Mouse (Mus musculus) hindbrain, postnatal 0 days (tissue): Measurements from ENCODE around the gene Rps3a1. TPM values are rescaled to one million over a fixed set of nuclear protein-coding genes. Genes with fewer than 3 reads are reported as not detected.

Experiments used
- ATAC-seq: fragments of 200-750 bp; cut with Nextera tagmentation; 2 replicates; pipeline ENCODE4 v1.8.0; 2017; ENCODE audit warnings: mild to moderate bottlenecking, moderate TSS enrichment, moderate library complexity
- DNase-seq: peaks from one replicate; pipeline ENCODE4 v3.0.0-alpha.2; 2015; ENCODE audit warnings: low spot score
- H3K27ac ChIP-seq: fragments of 300-500 bp; sonication (generic); 2 replicates; pipeline ENCODE4 v1.5.1; 2014; ENCODE audit warnings: mild to moderate bottlenecking
- H3K27me3 ChIP-seq: fragments of 300-500 bp; sonication (generic); 2 replicates; pipeline ENCODE4 v1.6.1; 2014; ENCODE audit warnings: low read length, mixed read lengths; ENCODE audit not compliant: insufficient read depth
- H3K36me3 ChIP-seq: fragments of 300-500 bp; sonication (generic); 2 replicates; pipeline ENCODE4 v1.6.1; 2014; ENCODE audit warnings: low read length, mixed read lengths; ENCODE audit not compliant: insufficient read depth
- H3K4me1 ChIP-seq: fragments of 300-500 bp; sonication (generic); 2 replicates; pipeline ENCODE4 v1.6.1; 2014; ENCODE audit warnings: antibody characterized with exemption, low read length, mixed read lengths; ENCODE audit not compliant: insufficient read depth
- H3K4me2 ChIP-seq: fragments of 300-500 bp; sonication (generic); 2 replicates; pipeline ENCODE4 v1.6.1; 2014; ENCODE audit warnings: low read depth, mild to moderate bottlenecking, low read length, moderate library complexity, mixed read lengths
- H3K4me3 ChIP-seq: fragments of 300-500 bp; sonication (generic); 2 replicates; pipeline ENCODE4 v1.5.1; 2014; ENCODE audit warnings: low read length
- H3K9ac ChIP-seq: fragments of 300-500 bp; sonication (generic); replicated peaks from 2 replicates; pipeline ENCODE4 v1.6.1; 2014; ENCODE audit warnings: mild to moderate bottlenecking, low read length, moderate library complexity, mixed read lengths
- H3K9me3 ChIP-seq: fragments of 300-500 bp; sonication (generic); 2 replicates; pipeline ENCODE4 v1.6.1; 2016; ENCODE audit warnings: low read length, mixed read lengths
- CTCF ChIP-seq: IDR thresholded peaks from 2 replicates; pipeline ENCODE4 v1.5.1; 2016; ENCODE audit warnings: antibody characterized with exemption, control low read depth, low read depth
- WGBS: fragments of 180-500 bp; shearing (Covaris S2); extraction: QIAGEN DNeasy Blood & Tissue Kit; methylation state at CpG from one replicate; pipeline ENCODE4 v1.1.7; 2014; 5-methylcytosine and 5-hydroxymethylcytosine counted together
- polyA plus RNA-seq: library from polyadenylated mRNA; unstranded; fragments of >200 nt; fragmentation: Nextera tagmentation; extraction: Ambion mirVana; gene quantifications from 2 replicates; pipeline ENCODE4 v1.2.1, GENCODE M21; 2015
- total RNA-seq: library from RNA; depleted of rRNA; stranded (reverse); fragments of >200 nt; gene quantifications from 2 replicates; pipeline ENCODE4 v1.2.3, GENCODE M21; 2014; rRNA removed

The Rps3a1 gene
- total RNA-seq (388 and 391 TPM in 2 replicates), polyA plus RNA-seq (638 and 648 TPM in 2 replicates)

DNA sequence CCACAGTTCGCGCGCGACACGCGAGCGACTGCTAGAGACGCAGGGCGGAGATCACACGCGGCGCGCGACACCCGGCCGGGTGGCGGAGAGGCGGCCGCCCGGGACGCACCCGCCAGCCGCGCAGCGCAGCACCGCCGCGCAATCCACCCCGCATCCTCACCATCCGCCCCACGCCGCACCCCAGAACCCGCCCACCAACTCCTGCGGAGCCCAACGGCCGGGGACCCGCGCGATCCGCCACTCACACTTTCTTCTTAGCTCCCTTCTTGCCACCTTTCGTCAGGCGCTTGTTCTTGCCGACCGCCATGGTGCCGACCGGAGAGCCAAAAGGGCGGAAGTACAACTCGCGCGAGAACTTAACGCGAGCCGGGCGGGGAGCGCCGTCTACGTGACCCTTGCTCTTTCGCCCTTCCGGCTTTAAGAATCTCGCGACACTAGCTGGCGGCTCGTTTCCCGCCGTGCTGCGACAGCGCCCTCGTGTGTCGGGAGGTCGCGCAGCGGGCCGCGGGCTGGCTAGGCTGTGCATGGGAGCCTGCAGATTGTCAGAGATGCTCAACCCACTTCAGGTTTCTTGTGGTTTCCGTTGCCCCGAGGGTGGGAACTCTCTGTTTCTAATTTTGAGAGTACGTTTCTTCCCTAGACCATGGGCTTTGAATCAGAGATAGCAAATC lies at the start of gene Rps3a1:
Gene Rps3a1 (minus strand): TSS at position 440 of the 671 bp plus-strand sequence.
- under 1% methylated on average over 69 of the region's 77 CpGs for WGBS

DNA sequence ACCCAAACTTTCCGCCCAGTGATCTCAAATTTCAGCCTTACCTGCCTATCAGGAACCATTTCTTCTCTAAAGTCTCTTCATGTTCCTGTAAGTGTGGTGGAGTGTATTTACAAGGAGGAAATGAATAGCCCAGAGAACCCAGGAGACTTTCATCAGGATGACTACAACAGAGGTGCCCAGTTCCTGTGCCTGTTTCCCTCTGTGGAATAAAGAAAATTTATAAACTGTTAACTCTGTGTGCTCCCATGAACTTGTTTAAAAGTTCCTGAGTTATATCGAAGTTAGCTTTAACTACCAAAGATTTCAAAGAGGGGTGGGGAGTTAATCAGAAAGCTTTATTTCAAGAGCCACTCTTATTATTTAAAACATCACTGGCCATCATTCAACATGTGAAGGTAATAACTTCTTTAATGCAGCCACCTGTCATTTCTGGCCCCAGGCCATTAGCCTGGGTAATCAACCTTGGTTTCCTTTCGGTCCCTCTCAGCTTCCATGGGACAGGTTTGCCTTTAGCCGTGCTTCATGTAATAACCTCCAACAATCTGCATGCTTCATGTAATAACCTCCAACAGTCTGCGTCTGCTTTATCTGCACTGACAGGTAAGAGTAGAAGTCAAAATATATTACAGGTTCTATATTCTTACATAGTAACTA lies 45.4 kb upstream of the Rps3a1 start:
- H3K4me3 ChIP-seq: no peak overlapping the region

More for the DNA sequence above, at the start of gene Rps3a1:
- Histone ChIP-seq H3K27ac (peak within 1 kb of the TSS; percentile 93), H3K9me3 (no peaks in the 10 kb centered on the region), H3K4me3 (peak within 1 kb of the TSS; percentile 90), H3K4me2 (peak within 1 kb of the TSS; percentile 71), H3K27me3 (no peaks in the 10 kb centered on the region), H3K9ac (peak within 1 kb of the TSS; percentile 98), H3K4me1 (no peaks in the 10 kb centered on the region), H3K36me3 (peaks cover 21% of the 10 kb centered on the region; the same call in 1 of the 2 replicates)
- TF ChIP-seq CTCF: peak; percentile 98
- peak; percentile 98 for ATAC-seq
- DNase-seq: peak; percentile 99

DNA sequence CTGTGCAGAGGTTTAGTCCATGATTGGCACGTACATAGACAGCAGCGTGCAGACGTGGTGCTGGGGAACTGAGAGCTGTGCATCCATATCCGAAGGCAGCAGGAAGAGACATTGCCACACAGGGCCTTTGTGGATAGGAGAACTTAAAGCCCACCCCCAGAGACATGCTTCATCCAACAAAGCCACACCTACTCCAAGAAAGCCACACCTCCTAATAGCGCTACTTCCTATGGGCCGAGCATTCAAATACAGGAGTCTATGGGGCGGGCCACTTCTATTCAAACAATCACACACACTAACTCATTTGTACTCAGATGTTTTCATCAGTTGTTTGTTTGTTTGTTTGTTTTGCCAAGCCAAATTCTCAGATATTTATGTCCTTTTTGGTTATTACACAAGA lies 42.0 kb upstream of the Rps3a1 start:
- Histone ChIP-seq H3K27ac (no peak overlapping the region), H3K4me2 (no peak overlapping the region), H3K4me1 (no peaks in the 10 kb centered on the region), H3K9ac (no peak overlapping the region), H3K27me3 (no peaks in the 10 kb centered on the region), H3K36me3 (no peaks in the 10 kb centered on the region), H3K4me3 (no peak overlapping the region), H3K9me3 (no peaks in the 10 kb centered on the region)
- TF ChIP-seq CTCF: no peak
- DNase-seq (no peak), ATAC-seq (no peak)
- WGBS: 87% methylated on average over 7 of the region's 7 CpGs

More for the DNA sequence above, 45.4 kb upstream of the Rps3a1 start:
- Histone ChIP-seq H3K36me3 (no peaks in the 10 kb centered on the region), H3K4me2 (no peak overlapping the region), H3K9ac (no peak overlapping the region), H3K4me1 (no peaks in the 10 kb centered on the region), H3K27me3 (no peaks in the 10 kb centered on the region), H3K27ac (no peak overlapping the region), H3K9me3 (no peaks in the 10 kb centered on the region)
- TF ChIP-seq CTCF: no peak
- WGBS: 66% methylated on average over 5 of the region's 5 CpGs
- DNase-seq (no peak), ATAC-seq (no peak)

DNA sequence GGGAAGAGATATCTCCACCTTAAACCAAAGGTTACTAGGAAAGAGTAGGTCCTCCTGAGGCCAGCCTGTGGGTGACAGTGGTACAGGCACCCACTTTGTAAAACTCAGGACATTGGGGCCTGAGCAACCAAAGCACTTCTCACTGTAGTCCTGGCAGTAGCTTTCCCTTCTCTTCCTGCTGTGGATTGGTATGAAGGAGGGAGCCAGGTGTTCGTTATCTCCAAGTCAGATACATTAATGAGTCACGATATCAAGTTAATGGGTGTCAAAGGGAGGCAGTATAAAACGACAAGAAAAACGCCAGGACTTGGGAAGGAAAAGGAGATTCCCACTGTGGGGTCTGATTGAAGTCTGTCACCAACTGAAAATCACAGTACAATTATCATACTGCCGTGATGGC lies 38.6 kb upstream of the Rps3a1 start:
- H3K4me2 ChIP-seq: no peak overlapping the region
- H3K27me3 ChIP-seq: no peaks in the 10 kb centered on the region
- H3K36me3 ChIP-seq: no peaks in the 10 kb centered on the region
- H3K27ac ChIP-seq: no peak overlapping the region
- no peak overlapping the region for H3K4me3 ChIP-seq
- no peak overlapping the region for H3K9ac ChIP-seq
- ATAC-seq (no peak), DNase-seq (no peak)
- no peak for TF ChIP-seq CTCF
- H3K9me3 ChIP-seq: no peaks in the 10 kb centered on the region
- WGBS: 62% methylated on average over 5 of the region's 5 CpGs
- H3K4me1 ChIP-seq: no peaks in the 10 kb centered on the region

DNA sequence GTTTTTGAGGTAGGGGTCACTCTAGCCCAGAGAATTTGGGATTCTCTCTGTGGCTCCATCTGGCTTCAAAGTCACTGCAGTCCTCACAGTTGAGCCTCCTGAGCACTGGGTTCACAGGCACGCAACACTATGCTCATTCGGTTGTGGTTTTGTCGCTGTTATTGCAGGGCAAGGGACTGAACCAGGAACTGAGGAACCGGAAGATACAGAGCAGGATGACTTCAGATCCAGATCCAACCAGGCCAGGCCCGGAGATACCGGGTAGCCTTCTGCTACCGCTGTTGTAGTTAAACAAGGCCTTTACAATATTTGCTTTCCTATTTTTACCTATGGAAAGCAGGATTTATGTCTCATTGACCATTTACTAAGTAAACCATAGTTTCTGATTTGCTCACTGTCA lies 37.2 kb upstream of the Rps3a1 start:
- ATAC-seq (no peak), DNase-seq (no peak)
- Histone ChIP-seq H3K4me2 (no peak overlapping the region), H3K9me3 (no peaks in the 10 kb centered on the region), H3K27me3 (no peaks in the 10 kb centered on the region), H3K27ac (no peak overlapping the region), H3K4me1 (no peaks in the 10 kb centered on the region), H3K4me3 (no peak overlapping the region), H3K36me3 (no peaks in the 10 kb centered on the region), H3K9ac (no peak overlapping the region)
- 94% methylated on average over 7 of the region's 7 CpGs for whole genome bisulfite sequencing
- no peak for TF ChIP-seq CTCF

DNA sequence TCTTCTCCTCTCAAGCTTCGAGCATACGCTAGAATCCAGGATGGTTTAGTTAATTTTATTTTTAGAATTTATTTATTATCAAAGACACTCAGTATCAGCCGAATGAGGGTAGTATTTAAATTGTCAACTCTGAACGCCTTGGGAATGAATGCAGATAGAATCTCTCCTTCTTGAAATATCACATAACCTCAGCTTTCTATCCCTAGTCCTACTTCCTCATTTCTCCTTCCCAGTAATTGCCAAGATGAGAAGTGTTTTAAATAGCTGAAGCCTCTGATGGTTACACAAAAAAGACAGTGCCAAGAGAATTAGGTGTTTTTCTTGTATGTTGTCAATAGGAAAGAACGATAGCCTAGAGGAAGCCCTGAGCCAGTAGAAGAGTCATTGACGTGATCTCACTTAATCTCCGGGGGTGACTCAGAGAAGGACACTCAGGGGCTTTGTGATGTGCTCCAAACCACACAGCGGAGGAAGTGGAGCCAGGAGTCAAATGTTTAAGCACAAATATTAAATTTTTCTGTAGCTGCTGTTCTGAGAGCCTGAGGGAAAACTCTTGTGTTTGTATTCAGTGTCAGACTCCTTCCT lies 26.4 kb upstream of the Rps3a1 start:
- Histone ChIP-seq H3K4me2 (no peak overlapping the region), H3K36me3 (no peaks in the 10 kb centered on the region), H3K4me3 (no peak overlapping the region), H3K9me3 (no peaks in the 10 kb centered on the region), H3K27ac (no peak overlapping the region), H3K9ac (no peak overlapping the region), H3K4me1 (no peaks in the 10 kb centered on the region), H3K27me3 (no peaks in the 10 kb centered on the region)
- no peak for DNase-seq
- no peak for TF ChIP-seq CTCF
- no peak for ATAC-seq
- WGBS: 78% methylated on average over 8 of the region's 8 CpGs
